8 mouse cellular contexts compared by ENCODE assay signal in the genomic region with DNA sequence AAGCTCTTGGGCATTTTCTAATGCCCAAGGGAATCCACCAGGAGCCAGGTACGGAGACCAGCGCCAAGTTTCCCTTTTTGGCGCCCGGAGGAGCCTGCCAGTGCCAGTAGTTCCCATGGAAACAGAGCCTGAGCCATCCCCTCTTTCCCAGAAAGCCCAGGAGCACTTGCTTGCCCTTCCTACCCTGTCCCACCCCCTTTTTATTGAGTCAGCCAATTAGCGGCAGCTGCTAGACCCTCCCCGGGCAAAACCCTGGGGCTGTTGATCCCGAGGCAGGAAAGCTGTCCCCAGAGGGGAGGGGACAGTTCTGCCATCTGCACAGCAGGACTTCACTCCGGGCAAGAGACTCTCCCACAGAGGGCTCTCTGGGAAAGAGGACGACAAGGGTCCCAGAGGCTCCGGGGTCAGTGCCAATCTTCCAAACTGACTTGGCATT. TPM values are rescaled to one million over a fixed set of nuclear protein-coding genes. Genes with fewer than 3 reads are reported as not detected.
DNase-seq lines count a peak whose midpoint lies in the region; ATAC-seq and TF ChIP-seq lines count a peak whose summit lies in the region.

A gene (minus strand): TSS at position 89 of the 436 bp plus-strand sequence.

- H3K27ac ChIP-seq in ES-E14 (ENCODE audit: insufficient read depth, low read depth, low read length, poor library complexity, severe bottlenecking) = no peak within 1 kb of the TSS
- no peak within 1 kb of the TSS for H3K27ac ChIP-seq in embryonic facial prominence, embryonic 11.5 days (replicated peaks; ENCODE audit: low read depth, low read length)
- H3K27ac ChIP-seq in hindbrain, postnatal 0 days = peak within 1 kb of the TSS; percentile 70
- H3K27ac ChIP-seq in liver, embryonic 11.5 days (ENCODE audit: low read depth, low read length) = no peak within 1 kb of the TSS

- H3K4me2 ChIP-seq in embryonic facial prominence, embryonic 11.5 days (ENCODE audit: low read depth, low read length) = peak within 1 kb of the TSS; percentile 54
- peak within 1 kb of the TSS; percentile 78 for H3K4me2 ChIP-seq in hindbrain, postnatal 0 days (ENCODE audit: low read depth, low read length)
- H3K4me2 ChIP-seq in liver, embryonic 11.5 days = peak within 1 kb of the TSS; percentile 52

- H3K4me3 ChIP-seq in E14TG2a.4 (replicated peaks; ENCODE audit: low read length) (peak within 1 kb of the TSS; percentile 75), ES-E14 (ENCODE audit: insufficient read depth in 1 of 2, low read depth in 1 of 2, low read length in 2 of 2, poor library complexity in 1 of 2, severe bottlenecking in 1 of 2) (peak within 1 kb of the TSS; percentile 55 to 70)
- H3K4me3 ChIP-seq in embryonic facial prominence, embryonic 11.5 days (ENCODE audit: low read depth, low read length) = peak within 1 kb of the TSS; percentile 15; the same call in 1 of the 2 replicates
- H3K4me3 ChIP-seq in hindbrain, postnatal 0 days (ENCODE audit: low read length) = peak within 1 kb of the TSS; percentile 43
- peak within 1 kb of the TSS; percentile 19; the same call in 1 of the 2 replicates for H3K4me3 ChIP-seq in liver, embryonic 11.5 days (ENCODE audit: low read depth, low read length)

- peaks cover 22% of the 10 kb centered on the region for H3K4me1 ChIP-seq in E14TG2a.4 (replicated peaks; ENCODE audit: low read depth, low read length)
- peaks cover 0 to 2% of the 10 kb centered on the region in 2 experiments; a peak in 1 of 4 replicates for H3K4me1 ChIP-seq in ES-E14 (ENCODE audit: control insufficient read depth in 2 of 2, insufficient read depth in 2 of 2, low read length in 2 of 2, poor library complexity in 1 of 2)
- peaks cover 5% of the 10 kb centered on the region for H3K4me1 ChIP-seq in embryonic facial prominence, embryonic 11.5 days (ENCODE audit: control insufficient read depth, insufficient read depth, low read length)
- peaks cover 21% of the 10 kb centered on the region for H3K4me1 ChIP-seq in hindbrain, postnatal 0 days (ENCODE audit: insufficient read depth, low read length)
- H3K4me1 ChIP-seq in liver, embryonic 11.5 days (replicated peaks; ENCODE audit: control insufficient read depth, insufficient read depth, low read length) = peaks cover 7% of the 10 kb centered on the region

- peaks cover 27% of the 10 kb centered on the region for H3K27me3 ChIP-seq in E14TG2a.4 (ENCODE audit: insufficient read depth, low read length)
- H3K27me3 ChIP-seq in embryonic facial prominence, embryonic 11.5 days (ENCODE audit: control insufficient read depth, insufficient read depth, low read length) = no peaks in the 10 kb centered on the region; the same call in 1 of the 2 replicates
- H3K27me3 ChIP-seq in hindbrain, postnatal 0 days (ENCODE audit: insufficient read depth, low read length) = no peaks in the 10 kb centered on the region
- H3K27me3 ChIP-seq in liver, embryonic 11.5 days (replicated peaks; ENCODE audit: control insufficient read depth, insufficient read depth, low read length) = peaks cover 24% of the 10 kb centered on the region

- ATAC-seq in embryonic facial prominence, embryonic 11.5 days (replicated peaks; ENCODE audit: insufficient number of reproducible peaks, low FRiP score, low TSS enrichment, low read depth) = peak; percentile 31
- ATAC-seq in hindbrain, postnatal 0 days = peak; percentile 86
- no peak for ATAC-seq in liver, embryonic 11.5 days (replicated peaks; ENCODE audit: low FRiP score)

- peak within 1 kb of the TSS; percentile 46 for H3K9ac ChIP-seq in ES-E14 (ENCODE audit: insufficient read depth, low read depth, low read length, poor library complexity, severe bottlenecking)
- peak within 1 kb of the TSS; percentile 37 for H3K9ac ChIP-seq in embryonic facial prominence, embryonic 11.5 days (replicated peaks; ENCODE audit: low read length)
- H3K9ac ChIP-seq in hindbrain, postnatal 0 days (replicated peaks; ENCODE audit: low read length) = peak within 1 kb of the TSS; percentile 56
- H3K9ac ChIP-seq in liver, embryonic 11.5 days (ENCODE audit: low read depth, low read length) = 0 out of 2 replicates have a peak within 1 kb of the TSS, but pooled peaks have one; percentile 30

- TF ChIP-seq CTCF in E14TG2a.4 (conservative IDR thresholded peaks at IDR 0.05; ENCODE audit: low read length) = no peak
- TF ChIP-seq CTCF in hindbrain, postnatal 0 days (IDR thresholded peaks at IDR 0.05; ENCODE audit: low read depth) = no peak

- DNase-seq in ES-E14 (ENCODE audit: low read depth, low spot score) = peak; percentile 46
- peak; percentile 45 for DNase-seq in embryonic facial prominence, embryonic 11.5 days (ENCODE audit: low spot score)
- peak; percentile 87 for DNase-seq in hindbrain, postnatal 0 days (ENCODE audit: low spot score)
- DNase-seq in liver, embryonic 11.5 days (ENCODE audit: low spot score) = no peak
- peak; percentile 86 for DNase-seq in right cerebral cortex, adult 18-20 months
- DNase-seq in thymus, postnatal 25 days = no peak
- no peak for DNase-seq in thymus, postnatal 36 days

- H3K9me3 ChIP-seq in E14TG2a.4 (ENCODE audit: low read length) (no peaks in the 10 kb centered on the region), ES-E14 (ENCODE audit: control insufficient read depth, insufficient read depth, low read depth, low read length) (no peaks in the 10 kb centered on the region)
- H3K9me3 ChIP-seq in embryonic facial prominence, embryonic 11.5 days (replicated peaks; ENCODE audit: control insufficient read depth, low read length) = no peaks in the 10 kb centered on the region
- H3K9me3 ChIP-seq in hindbrain, postnatal 0 days (ENCODE audit: low read length) = no peaks in the 10 kb centered on the region
- H3K9me3 ChIP-seq in liver, embryonic 11.5 days (ENCODE audit: control insufficient read depth, low read length) = no peaks in the 10 kb centered on the region

- WGBS in embryonic facial prominence, embryonic 11.5 days = 7% methylated on average over 10 of the region's 10 CpGs
- 2% methylated on average over 10 of the region's 10 CpGs for WGBS in hindbrain, postnatal 0 days
- WGBS in liver, embryonic 11.5 days = 17% methylated on average over 10 of the region's 10 CpGs

- in situ Hi-C loops in ES-E14 (cut with MboI; ENCODE audit: low sequenced_read_pairs in 2 of 2, unreplicated experiment in 2 of 2) = no loop called here

- H3K36me3 ChIP-seq in E14TG2a.4 (ENCODE audit: insufficient read depth, low read length) (no peaks in the 10 kb centered on the region), ES-E14 (ENCODE audit: control insufficient read depth, insufficient read depth, low read length, poor library complexity, severe bottlenecking) (no peaks in the 10 kb centered on the region)
- no peaks in the 10 kb centered on the region for H3K36me3 ChIP-seq in embryonic facial prominence, embryonic 11.5 days (replicated peaks; ENCODE audit: control insufficient read depth, insufficient read depth, low read depth, low read length)
- no peaks in the 10 kb centered on the region for H3K36me3 ChIP-seq in hindbrain, postnatal 0 days (ENCODE audit: insufficient read depth, low read length)
- H3K36me3 ChIP-seq in liver, embryonic 11.5 days (ENCODE audit: control insufficient read depth, insufficient read depth, low read length) = no peaks in the 10 kb centered on the region

TF ChIP-seq in ES-E14, 5 proteins besides CTCF, POLR2A, EP300 and RAD21:
- TF ChIP-seq CHD2 (IDR thresholded peaks at IDR 0.05; ENCODE audit: low read depth, low read length) = no peak
- TF ChIP-seq MAFK (IDR thresholded peaks at IDR 0.05; ENCODE audit: insufficient read depth, low read depth, low read length) = peak; percentile 38; the same call in 1 of the 2 replicates
- TF ChIP-seq ZNF384 (IDR thresholded peaks at IDR 0.05; ENCODE audit: low read depth, low read length) = no peak
- TF ChIP-seq HCFC1 (IDR thresholded peaks at IDR 0.05; ENCODE audit: borderline replicate concordance, insufficient read depth, low read length) = no peak
- TF ChIP-seq ZC3H11A (IDR thresholded peaks at IDR 0.05; ENCODE audit: borderline replicate concordance, low read depth, low read length) = no peak

RNA-seq across cellular contexts. Expression of the gene that starts here (rescaled TPM):
- total RNA-seq in ES-E14 (2012; rRNA removed) = 3.0 and 5.3 TPM in 2 replicates
- 2.8 and 3.0 TPM in 2 replicates for polyA plus RNA-seq in embryonic facial prominence, embryonic 11.5 days (2014; fragmentation: Nextera tagmentation; extraction: Ambion mirVana)
- 34.7 and 39.0 TPM in 2 replicates for total RNA-seq in hindbrain, postnatal 0 days (2014; rRNA removed)
- polyA plus RNA-seq in hindbrain, postnatal 0 days (2015; fragmentation: Nextera tagmentation; extraction: Ambion mirVana) = 12.4 and 13.8 TPM in 2 replicates
- 1.3 and 1.4 TPM in 2 replicates for polyA plus RNA-seq in liver, embryonic 11.5 days (2014; fragmentation: Nextera tagmentation; extraction: Ambion mirVana)

Comparison
In these comparisons a context has a peak if more than half of its experiments do, and no peak if none do; other contexts are left out.
1. H3K4me3 ChIP-seq: peak in every context shown above with its lines; median percentile 75 in E14TG2a.4; 62 in ES-E14; 43 in hindbrain, postnatal 0 days; 19 in liver, embryonic 11.5 days; 15 in embryonic facial prominence, embryonic 11.5 days.
2. DNase-seq: peak in ES-E14 (single experiment), embryonic facial prominence, embryonic 11.5 days (single experiment), hindbrain, postnatal 0 days (single experiment) and right cerebral cortex, adult 18-20 months (single experiment); none in liver, embryonic 11.5 days (single experiment), thymus, postnatal 25 days (single experiment) and thymus, postnatal 36 days (0 of 2).
3. Peak in every context shown above with its lines, with median percentiles within 50 percentile points of each other: H3K9ac ChIP-seq and H3K4me2 ChIP-seq.